Mouse (Mus musculus) olfactory bulb, adult 2 months (tissue): ENCODE data around the gene Rnf10.

ENCODE experiments used
- CTCF ChIP-seq: fragments of 200-500 bp; IDR thresholded peaks from 2 replicates; pipeline ENCODE4 v1.5.1; 2012; ENCODE audit warnings: low read depth, mild to moderate bottlenecking, low read length, moderate library complexity; ENCODE audit not compliant: insufficient read depth
- POLR2A ChIP-seq: fragments of 200-500 bp; IDR thresholded peaks from 2 replicates; pipeline ENCODE4 v1.6.1; 2012; ENCODE audit warnings: mild to moderate bottlenecking, low read depth, low read length, moderate library complexity; ENCODE audit not compliant: insufficient read depth

GRCm38 (mm10) chr5:115262502-115263291, 10.0 kb downstream of the Rnf10 start:
- no peak for TF ChIP-seq CTCF
- no peak for TF ChIP-seq POLR2A
